Comparison of ENCODE assay signal across 8 mouse cellular contexts in genomic region chr8:72135446-72136301, GRCm38 (mm10). TPM values are rescaled to one million over a fixed set of nuclear protein-coding genes. Genes with fewer than 3 reads are reported as not detected.
DNase-seq lines count a peak whose midpoint lies in the region; ATAC-seq lines count a peak whose summit lies in the region.

No protein-coding gene starts in this region.

- under 1% methylated on average over 54 of the region's 62 CpGs for WGBS in intestine, embryonic 14.5 days
- WGBS in liver, embryonic 16.5 days (ENCODE audit: insufficient replicate concordance) = under 1% methylated on average over 60 of the region's 62 CpGs
- WGBS in neural tube, embryonic 11.5 days = under 1% methylated on average over 60 of the region's 62 CpGs

- no peaks in the 10 kb centered on the region for H3K27me3 ChIP-seq in intestine, embryonic 14.5 days (replicated peaks; ENCODE audit: control insufficient read depth, insufficient read depth, low read length)
- peaks cover 27% of the 10 kb centered on the region for H3K27me3 ChIP-seq in liver, embryonic 16.5 days (ENCODE audit: control insufficient read depth, insufficient read depth, low read depth, low read length)
- no peaks in the 10 kb centered on the region for H3K27me3 ChIP-seq in neural tube, embryonic 11.5 days (ENCODE audit: control insufficient read depth, insufficient read depth, low read length)

- peaks cover 17% of the 10 kb centered on the region for H3K4me1 ChIP-seq in intestine, embryonic 14.5 days (replicated peaks; ENCODE audit: control insufficient read depth, insufficient read depth, low read length)
- peaks cover 3% of the 10 kb centered on the region; the same call in 1 of the 2 replicates for H3K4me1 ChIP-seq in liver, embryonic 16.5 days (ENCODE audit: control insufficient read depth, low read depth, low read length)
- 0 out of 2 replicates have a peak, but pooled peaks cover 4% of the 10 kb centered on the region for H3K4me1 ChIP-seq in neural tube, embryonic 11.5 days (ENCODE audit: control insufficient read depth, insufficient read depth, low read length)

- peak overlapping the region; percentile 75 for H3K4me3 ChIP-seq in intestine, embryonic 14.5 days (ENCODE audit: low read depth, low read length)
- H3K4me3 ChIP-seq in liver, embryonic 16.5 days (ENCODE audit: low read depth, low read length) = peak overlapping the region; percentile 65
- peak overlapping the region; percentile 83 for H3K4me3 ChIP-seq in neural tube, embryonic 11.5 days (ENCODE audit: low read depth, low read length)

- peaks cover 30% of the 10 kb centered on the region for H3K36me3 ChIP-seq in intestine, embryonic 14.5 days (ENCODE audit: control insufficient read depth, insufficient read depth, low read length)
- no peaks in the 10 kb centered on the region; the same call in 1 of the 2 replicates for H3K36me3 ChIP-seq in liver, embryonic 16.5 days (ENCODE audit: control insufficient read depth, insufficient read depth)
- no peaks in the 10 kb centered on the region; the same call in 1 of the 2 replicates for H3K36me3 ChIP-seq in neural tube, embryonic 11.5 days (ENCODE audit: control insufficient read depth, insufficient read depth, low read length)

- no peaks in the 10 kb centered on the region for H3K9me3 ChIP-seq in intestine, embryonic 14.5 days (ENCODE audit: control insufficient read depth, low read length)
- H3K9me3 ChIP-seq in liver, embryonic 16.5 days (replicated peaks; ENCODE audit: control insufficient read depth, low read length) = no peaks in the 10 kb centered on the region
- no peaks in the 10 kb centered on the region for H3K9me3 ChIP-seq in neural tube, embryonic 11.5 days (ENCODE audit: control insufficient read depth, low read length)

- peak; percentile 56 for ATAC-seq in intestine, embryonic 14.5 days (replicated peaks; ENCODE audit: low FRiP score, low TSS enrichment, low read depth)
- peak; percentile 42 for ATAC-seq in liver, embryonic 16.5 days (ENCODE audit: low read depth)
- ATAC-seq in neural tube, embryonic 11.5 days (ENCODE audit: insufficient read depth, low FRiP score, low TSS enrichment) = peak; percentile 67

- H3K9ac ChIP-seq in intestine, embryonic 14.5 days (ENCODE audit: low read length) = peak overlapping the region; percentile 99
- H3K9ac ChIP-seq in liver, embryonic 16.5 days (ENCODE audit: low read depth, low read length) = peak overlapping the region; percentile 67
- H3K9ac ChIP-seq in neural tube, embryonic 11.5 days (ENCODE audit: low read length) = peak overlapping the region; percentile 91

- peak; percentile 10 for DNase-seq in layer of hippocampus, adult 11-12 months (ENCODE audit: low spot score)
- no peak for DNase-seq in layer of hippocampus, adult 9-10 months (ENCODE audit: low spot score)
- peak; percentile 25 for DNase-seq in cerebellum, adult 8-10 months
- DNase-seq in gastrocnemius, postnatal 25 days = peak; percentile 55
- peak; percentile 89 for DNase-seq in intestine, embryonic 14.5 days (ENCODE audit: low spot score)
- peak; percentile 80 for DNase-seq in neural tube, embryonic 11.5 days (ENCODE audit: low spot score)
- DNase-seq in thymus, postnatal 14 days = peak; percentile 76

- peak overlapping the region; percentile 100 for H3K27ac ChIP-seq in intestine, embryonic 14.5 days (ENCODE audit: low read depth)
- peak overlapping the region; percentile 83 for H3K27ac ChIP-seq in liver, embryonic 16.5 days (ENCODE audit: low read length)
- peak overlapping the region; percentile 96 for H3K27ac ChIP-seq in neural tube, embryonic 11.5 days (ENCODE audit: low read depth, low read length)

- H3K4me2 ChIP-seq in intestine, embryonic 14.5 days (ENCODE audit: low read length) = peak overlapping the region; percentile 60
- peak overlapping the region; percentile 67 for H3K4me2 ChIP-seq in liver, embryonic 16.5 days (ENCODE audit: low read depth, low read length)
- peak overlapping the region; percentile 94 for H3K4me2 ChIP-seq in neural tube, embryonic 11.5 days (ENCODE audit: low read depth)

RNA-seq across cellular contexts. Expression of gene Tpm4, which starts 0.9 kb away (rescaled TPM):
- 10 to 100 TPM; 41.3 to 53.8 TPM for total RNA-seq in gastrocnemius, postnatal 25 days (2021)
- 558 and 651 TPM in 2 replicates for polyA plus RNA-seq in intestine, embryonic 14.5 days (2014; fragmentation: Nextera tagmentation; extraction: Ambion mirVana)
- 77.7 and 84.6 TPM in 2 replicates for polyA plus RNA-seq in liver, embryonic 16.5 days (2015; fragmentation: Nextera tagmentation; extraction: Ambion mirVana)
- 554 and 563 TPM in 2 replicates for polyA plus RNA-seq in neural tube, embryonic 11.5 days (2014; fragmentation: Nextera tagmentation; extraction: Ambion mirVana)

RNA-seq across cellular contexts. Expression of gene Rab8a, which starts 25.3 kb away (rescaled TPM):
- 10 to 100 TPM in 1 of 2 experiments, 1 to 10 TPM in 1; 9.7 to 11.4 TPM for total RNA-seq in gastrocnemius, postnatal 25 days (2021)
- 104 and 105 TPM in 2 replicates for polyA plus RNA-seq in intestine, embryonic 14.5 days (2014; fragmentation: Nextera tagmentation; extraction: Ambion mirVana)
- polyA plus RNA-seq in liver, embryonic 16.5 days (2015; fragmentation: Nextera tagmentation; extraction: Ambion mirVana) = 68.0 and 71.6 TPM in 2 replicates
- 105 and 110 TPM in 2 replicates for polyA plus RNA-seq in neural tube, embryonic 11.5 days (2014; fragmentation: Nextera tagmentation; extraction: Ambion mirVana)

RNA-seq across cellular contexts. Expression of gene Olfr374, which starts 28.8 kb away (rescaled TPM):
- total RNA-seq in gastrocnemius, postnatal 25 days (2021) = not detected
- 0.08 and 0.28 TPM in 2 replicates for polyA plus RNA-seq in intestine, embryonic 14.5 days (2014; fragmentation: Nextera tagmentation; extraction: Ambion mirVana)
- not detected in 2 replicates for polyA plus RNA-seq in liver, embryonic 16.5 days (2015; fragmentation: Nextera tagmentation; extraction: Ambion mirVana)
- not detected in 2 replicates for polyA plus RNA-seq in neural tube, embryonic 11.5 days (2014; fragmentation: Nextera tagmentation; extraction: Ambion mirVana)

RNA-seq across cellular contexts. Expression of gene Olfr373, which starts 52.7 kb away (rescaled TPM):
- total RNA-seq in gastrocnemius, postnatal 25 days (2021) = not detected
- 0.11 TPM in 1 of 2 replicates, not detected in the other for polyA plus RNA-seq in intestine, embryonic 14.5 days (2014; fragmentation: Nextera tagmentation; extraction: Ambion mirVana)
- not detected in 2 replicates for polyA plus RNA-seq in liver, embryonic 16.5 days (2015; fragmentation: Nextera tagmentation; extraction: Ambion mirVana)
- polyA plus RNA-seq in neural tube, embryonic 11.5 days (2014; fragmentation: Nextera tagmentation; extraction: Ambion mirVana) = not detected in 2 replicates

RNA-seq across cellular contexts. Expression of gene Hsh2d, which starts 53.8 kb away (rescaled TPM):
- not detected for total RNA-seq in gastrocnemius, postnatal 25 days (2021)
- 0.81 and 1.1 TPM in 2 replicates for polyA plus RNA-seq in intestine, embryonic 14.5 days (2014; fragmentation: Nextera tagmentation; extraction: Ambion mirVana)
- polyA plus RNA-seq in liver, embryonic 16.5 days (2015; fragmentation: Nextera tagmentation; extraction: Ambion mirVana) = 0.22 and 0.30 TPM in 2 replicates
- not detected in 2 replicates for polyA plus RNA-seq in neural tube, embryonic 11.5 days (2014; fragmentation: Nextera tagmentation; extraction: Ambion mirVana)
